Mouse (Mus musculus): Measurements from ENCODE around the gene Hsf2bp. TPM values are rescaled to one million over a fixed set of nuclear protein-coding genes. Genes with fewer than 3 reads are reported as not detected.

Gene Hsf2bp
- total and polyA plus RNA-seq, 3 experiments = 0.04 to 0.15 TPM; not detected in 1

- TF ChIP-seq GATA1 (IDR thresholded peaks at IDR 0.05; ENCODE audit: low read depth, low read length) (no peak), RCOR1 (IDR thresholded peaks at IDR 0.05; ENCODE audit: low read depth, low read length) (no peak), MYB (IDR thresholded peaks at IDR 0.05; ENCODE audit: low read depth, low read length) (no peak), TBP (IDR thresholded peaks at IDR 0.05; ENCODE audit: low read depth, low read length) (no peak), MYC (IDR thresholded peaks at IDR 0.05; ENCODE audit: low read depth, low read length) (no peak), SIN3A (IDR thresholded peaks at IDR 0.05; ENCODE audit: low read length) (no peak), TAL1 (IDR thresholded peaks at IDR 0.05; ENCODE audit: low read length) (no peak), JUND (IDR thresholded peaks at IDR 0.05; ENCODE audit: low read depth, low read length) (no peak)
- H3K27me3 ChIP-seq (ENCODE audit: control insufficient read depth in 1 of 2, insufficient read depth in 2 of 2, low read length in 2 of 2) = no peaks in the 10 kb centered on the region
- no peaks in the 10 kb centered on the region for H3K4me1 ChIP-seq (ENCODE audit: control insufficient read depth in 1 of 2, insufficient read depth in 2 of 2, low read length in 2 of 2)
- H3K9me3 ChIP-seq (replicated peaks; ENCODE audit: insufficient read depth, low read length) = no peaks in the 10 kb centered on the region
- H3K4me3 ChIP-seq (ENCODE audit: control insufficient read depth in 1 of 2, insufficient read depth in 1 of 2, low read depth in 2 of 2, low read length in 2 of 2) = no peak overlapping the region
- H3K79me2 ChIP-seq (ENCODE audit: control insufficient read depth, insufficient read depth, low read length, poor library complexity) = no peaks in the 10 kb centered on the region
- DNase-seq (ENCODE audit: low read depth, low spot score) = no peak
- H3K9ac ChIP-seq (ENCODE audit: control insufficient read depth, low read depth, low read length, poor library complexity, severe bottlenecking) = no peak overlapping the region
- no peak overlapping the region for H3K27ac ChIP-seq (ENCODE audit: control insufficient read depth, low read depth, low read length)
- no peaks in the 10 kb centered on the region for H3K36me3 ChIP-seq (ENCODE audit: control insufficient read depth in 1 of 2, insufficient read depth in 2 of 2, low read length in 2 of 2)
These were observed 121.8 kb downstream of the Hsf2bp start for GRCm38 (mm10) chr17:31914323-31914722.

GRCm38 (mm10) chr17:31912881-31913662 is 123.1 kb downstream of the Hsf2bp start:
- H3K36me3 ChIP-seq (ENCODE audit: control insufficient read depth in 1 of 2, insufficient read depth in 2 of 2, low read length in 2 of 2) = no peaks in the 10 kb centered on the region
- H3K27me3 ChIP-seq (ENCODE audit: control insufficient read depth in 1 of 2, insufficient read depth in 2 of 2, low read length in 2 of 2) = no peaks in the 10 kb centered on the region
- H3K4me1 ChIP-seq (ENCODE audit: control insufficient read depth in 1 of 2, insufficient read depth in 2 of 2, low read length in 2 of 2) = no peaks in the 10 kb centered on the region
- no peak for DNase-seq (ENCODE audit: low read depth, low spot score)
- H3K4me3 ChIP-seq (ENCODE audit: control insufficient read depth in 1 of 2, insufficient read depth in 1 of 2, low read depth in 2 of 2, low read length in 2 of 2) = no peak overlapping the region
- no peaks in the 10 kb centered on the region for H3K9me3 ChIP-seq (replicated peaks; ENCODE audit: insufficient read depth, low read length)
- H3K9ac ChIP-seq (ENCODE audit: control insufficient read depth, low read depth, low read length, poor library complexity, severe bottlenecking) = no peak overlapping the region
- TF ChIP-seq TCF12 (IDR thresholded peaks at IDR 0.05; ENCODE audit: low read depth, low read length) = no peak
- no peak for TF ChIP-seq MYC (IDR thresholded peaks at IDR 0.05; ENCODE audit: low read depth, low read length)
- no peak for TF ChIP-seq CHD2 (IDR thresholded peaks at IDR 0.05; ENCODE audit: low read length)
- no peak for TF ChIP-seq SMC3 (IDR thresholded peaks at IDR 0.05; ENCODE audit: low read depth, low read length)
- TF ChIP-seq MAFK (IDR thresholded peaks at IDR 0.05; ENCODE audit: borderline replicate concordance, low read depth, low read length) = no peak
- TF ChIP-seq POLR2AphosphoS5 (IDR thresholded peaks at IDR 0.05; ENCODE audit: borderline replicate concordance, low read depth, low read length) = no peak
- no peak for TF ChIP-seq ZC3H11A (IDR thresholded peaks at IDR 0.05; ENCODE audit: low read depth, low read length)
- no peak for TF ChIP-seq EP300 (IDR thresholded peaks at IDR 0.05; ENCODE audit: low read depth in 1 of 2, low read length in 2 of 2)
- no peak for TF ChIP-seq GABPA (IDR thresholded peaks at IDR 0.05; ENCODE audit: low read depth, low read length)
- no peak for TF ChIP-seq BHLHE40 (IDR thresholded peaks at IDR 0.05; ENCODE audit: borderline replicate concordance, low read depth, low read length)
- no peak for TF ChIP-seq MXI1 (IDR thresholded peaks at IDR 0.05; ENCODE audit: low read depth, low read length)
- no peak for TF ChIP-seq MAZ (IDR thresholded peaks at IDR 0.05; ENCODE audit: low read depth, low read length)
- no peak for TF ChIP-seq RCOR1 (IDR thresholded peaks at IDR 0.05; ENCODE audit: low read depth, low read length)
- no peak for TF ChIP-seq POLR2A (IDR thresholded peaks at IDR 0.05; ENCODE audit: control insufficient read depth in 1 of 2, insufficient read depth in 1 of 2, low read depth in 1 of 2, low read length in 2 of 2, poor library complexity in 1 of 2)
- no peak for TF ChIP-seq KAT2A (conservative IDR thresholded peaks at IDR 0.05; ENCODE audit: low read depth, low read length)
- no peak for TF ChIP-seq RAD21 (IDR thresholded peaks at IDR 0.05; ENCODE audit: low read depth, low read length)
- no peak for TF ChIP-seq ZMIZ1 (IDR thresholded peaks at IDR 0.05; ENCODE audit: low read depth, low read length)
- TF ChIP-seq NELFE (IDR thresholded peaks at IDR 0.05; ENCODE audit: low read depth, low read length) = no peak
- TF ChIP-seq USF1 (IDR thresholded peaks at IDR 0.05; ENCODE audit: low read depth, low read length) = no peak
- H3K79me2 ChIP-seq (ENCODE audit: control insufficient read depth, insufficient read depth, low read length, poor library complexity) = no peaks in the 10 kb centered on the region
- H3K27ac ChIP-seq (ENCODE audit: control insufficient read depth, low read depth, low read length) = no peak overlapping the region

All from MEL (cell line).